Mouse (Mus musculus): ENCODE results near the gene Elp4. TPM values are rescaled to one million over a fixed set of nuclear protein-coding genes. Genes with fewer than 3 reads are reported as not detected.

The Elp4 gene
- polyA plus RNA-seq, 1 experiment from 2014 or later = 42.1 TPM

- ATAC-seq (replicated peaks) = no peak
- no peaks in the 10 kb centered on the region for H3K27me3 ChIP-seq
- no peak overlapping the region for H3K4me2 ChIP-seq (replicated peaks)
- WGBS = 92% methylated on average over 1 of the region's 1 CpGs
- no peak overlapping the region for H3K9ac ChIP-seq (replicated peaks)
- no peak overlapping the region for H3K4me3 ChIP-seq
- no peak overlapping the region for H3K27ac ChIP-seq (replicated peaks)
- peaks cover 5% of the 10 kb centered on the region; the same call in 1 of the 2 replicates for H3K36me3 ChIP-seq
- no peaks in the 10 kb centered on the region for H3K9me3 ChIP-seq
- H3K4me1 ChIP-seq = no peaks in the 10 kb centered on the region
Measured at GRCm38 (mm10) chr2:105873403-105873802, 31.0 kb downstream of the Elp4 start.

DNA sequence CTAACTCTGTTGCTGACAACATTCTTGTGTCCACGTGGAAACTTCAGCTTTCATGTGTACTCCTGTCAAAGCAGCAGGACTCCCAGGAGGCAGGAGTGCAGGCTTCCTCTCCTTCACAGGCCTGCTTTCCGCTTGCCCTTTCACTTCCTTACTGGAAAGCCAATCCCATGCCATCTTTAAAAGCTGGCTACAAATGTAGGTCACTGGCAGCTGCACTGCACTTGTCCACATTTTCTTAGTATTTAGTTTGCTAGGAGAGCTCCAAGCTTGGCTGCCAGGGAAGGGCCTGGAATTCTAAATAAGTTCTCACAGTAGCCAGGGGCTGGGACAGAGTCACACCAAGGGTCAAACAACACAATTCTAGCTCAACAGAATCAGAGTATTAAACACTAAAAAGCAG lies 49.6 kb downstream of the Elp4 start:
- Histone ChIP-seq H3K4me2 (replicated peaks) (no peak overlapping the region), H3K9me3 (no peaks in the 10 kb centered on the region), H3K4me1 (no peaks in the 10 kb centered on the region), H3K36me3 (no peaks in the 10 kb centered on the region), H3K9ac (replicated peaks) (no peak overlapping the region), H3K27ac (replicated peaks) (no peak overlapping the region), H3K4me3 (no peak overlapping the region), H3K27me3 (no peaks in the 10 kb centered on the region)
- no peak for ATAC-seq (replicated peaks)
- WGBS = 58% methylated on average over 2 of the region's 2 CpGs

DNA sequence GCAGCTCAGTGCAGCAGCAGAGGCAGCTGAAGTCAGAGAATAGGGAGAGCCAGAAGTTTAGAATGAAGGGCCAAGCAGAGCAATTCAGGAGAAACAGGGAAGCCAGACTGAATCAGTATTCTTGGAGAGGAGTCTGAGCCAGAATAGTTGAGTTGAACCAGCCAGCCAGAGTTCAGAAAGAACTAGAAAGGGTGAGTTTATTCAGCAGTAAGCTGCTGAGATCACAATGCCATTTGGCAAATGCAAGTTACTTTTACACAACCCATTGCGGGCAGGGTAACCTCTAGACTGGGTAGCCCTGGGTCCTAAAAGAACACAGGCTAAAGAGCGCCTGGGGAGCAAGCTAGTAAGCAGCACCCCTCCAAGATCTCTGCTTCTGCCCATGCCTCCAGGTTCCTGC lies 51.4 kb downstream of the Elp4 start:
- Histone ChIP-seq H3K27ac (replicated peaks) (no peak overlapping the region), H3K9ac (replicated peaks) (no peak overlapping the region), H3K4me2 (replicated peaks) (no peak overlapping the region), H3K36me3 (no peaks in the 10 kb centered on the region), H3K9me3 (no peaks in the 10 kb centered on the region), H3K27me3 (no peaks in the 10 kb centered on the region), H3K4me3 (no peak overlapping the region), H3K4me1 (no peaks in the 10 kb centered on the region)
- ATAC-seq (replicated peaks) = no peak
- 96% methylated on average over 2 of the region's 2 CpGs for WGBS

GRCm38 (mm10) chr2:105851714-105852293 lies 52.6 kb downstream of the Elp4 start:
- no peak overlapping the region for H3K27ac ChIP-seq (replicated peaks)
- no peaks in the 10 kb centered on the region for H3K9me3 ChIP-seq
- H3K9ac ChIP-seq (replicated peaks) = no peak overlapping the region
- no peak for ATAC-seq (replicated peaks)
- H3K36me3 ChIP-seq = no peaks in the 10 kb centered on the region
- no peaks in the 10 kb centered on the region for H3K27me3 ChIP-seq
- H3K4me1 ChIP-seq = no peaks in the 10 kb centered on the region
- H3K4me2 ChIP-seq (replicated peaks) = no peak overlapping the region
- no peak overlapping the region for H3K4me3 ChIP-seq

DNA sequence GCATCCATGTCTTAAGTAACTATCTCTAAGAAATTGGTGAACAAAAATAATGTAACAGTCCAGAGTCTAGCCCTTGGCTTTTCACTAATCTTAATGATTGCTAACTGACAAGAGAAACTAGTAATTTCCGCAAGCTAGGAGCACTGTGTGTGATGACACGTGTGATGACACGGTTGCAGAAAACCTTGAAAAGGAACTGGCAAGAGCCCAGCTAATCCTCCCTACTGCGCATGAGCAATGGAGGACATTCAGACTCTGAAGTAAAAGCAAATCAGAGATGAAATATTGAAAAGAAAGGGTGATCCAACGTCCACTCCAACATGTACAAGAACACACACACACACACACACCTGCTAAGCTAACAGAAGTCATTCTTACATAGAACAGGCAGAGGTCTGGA lies 61.2 kb downstream of the Elp4 start:
- H3K9ac ChIP-seq (replicated peaks) = no peak overlapping the region
- no peaks in the 10 kb centered on the region for H3K27me3 ChIP-seq
- no peaks in the 10 kb centered on the region for H3K4me1 ChIP-seq
- no peak for ATAC-seq (replicated peaks)
- no peak overlapping the region for H3K4me2 ChIP-seq (replicated peaks)
- H3K4me3 ChIP-seq = no peak overlapping the region
- H3K27ac ChIP-seq (replicated peaks) = no peak overlapping the region
- whole genome bisulfite sequencing = 84% methylated on average over 5 of the region's 5 CpGs
- no peaks in the 10 kb centered on the region for H3K9me3 ChIP-seq
- H3K36me3 ChIP-seq = no peaks in the 10 kb centered on the region

DNA sequence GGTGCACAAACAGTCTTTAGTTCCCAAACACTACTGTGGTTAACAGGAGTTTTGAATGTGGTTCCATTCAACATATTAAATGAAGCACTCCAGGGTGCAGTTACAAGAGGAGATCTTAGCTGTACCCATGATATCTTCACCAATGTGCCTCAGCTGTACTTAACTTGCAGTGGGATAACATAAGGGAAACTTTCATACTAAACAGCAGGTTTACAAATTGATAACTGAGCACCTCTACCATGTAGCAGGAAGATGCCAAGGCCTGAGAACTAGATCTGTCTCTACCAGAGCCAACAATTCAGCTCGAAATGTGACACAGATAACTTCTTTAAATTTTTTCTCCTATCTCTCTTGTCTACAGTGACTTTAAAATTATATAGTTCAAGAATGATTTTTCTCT lies 86.4 kb downstream of the Elp4 start:
- no peaks in the 10 kb centered on the region; the same call in 1 of the 2 replicates for H3K27me3 ChIP-seq
- no peaks in the 10 kb centered on the region for H3K9me3 ChIP-seq
- no peak overlapping the region for H3K4me3 ChIP-seq
- no peak overlapping the region for H3K4me2 ChIP-seq (replicated peaks)
- WGBS = 85% methylated on average over 1 of the region's 1 CpGs
- ATAC-seq (replicated peaks) = no peak
- H3K27ac ChIP-seq (replicated peaks) = no peak overlapping the region
- H3K4me1 ChIP-seq = 0 out of 2 replicates have a peak, but pooled peaks cover 2% of the 10 kb centered on the region
- H3K36me3 ChIP-seq = no peaks in the 10 kb centered on the region
- no peak overlapping the region for H3K9ac ChIP-seq (replicated peaks)

DNA sequence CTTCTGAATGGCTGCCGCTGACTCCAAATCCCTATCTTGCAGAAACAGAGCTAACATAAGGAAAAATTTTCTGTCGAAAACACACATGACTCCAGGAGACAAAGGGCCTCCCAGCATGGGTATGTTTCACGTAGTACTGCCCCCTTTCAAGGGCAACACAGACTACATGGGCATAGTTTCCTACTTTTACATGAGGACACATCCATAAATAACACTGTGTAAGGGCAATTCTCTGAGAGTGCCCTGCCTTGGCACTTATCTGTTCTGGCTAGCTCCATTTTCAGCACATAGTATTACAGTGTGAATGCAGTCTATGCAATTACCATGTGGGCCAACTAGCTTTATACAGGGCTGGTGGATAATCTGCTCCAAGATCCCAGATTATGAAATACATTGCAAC lies 89.2 kb downstream of the Elp4 start:
- ATAC-seq (replicated peaks) = no peak; the same call in 1 of the 2 replicates
- no peak overlapping the region for H3K27ac ChIP-seq (replicated peaks)
- no peak overlapping the region for H3K4me2 ChIP-seq (replicated peaks)
- H3K9ac ChIP-seq (replicated peaks) = no peak overlapping the region
- H3K27me3 ChIP-seq = no peaks in the 10 kb centered on the region; the same call in 1 of the 2 replicates
- no peaks in the 10 kb centered on the region for H3K36me3 ChIP-seq
- WGBS = 68% methylated on average over 3 of the region's 3 CpGs
- H3K9me3 ChIP-seq = no peaks in the 10 kb centered on the region
- 0 out of 2 replicates have a peak, but pooled peaks cover 2% of the 10 kb centered on the region for H3K4me1 ChIP-seq
- H3K4me3 ChIP-seq = no peak overlapping the region

GRCm38 (mm10) chr2:105813041-105813440 lies 91.3 kb downstream of the Elp4 start:
- 0 out of 2 replicates have a peak, but pooled peaks cover 2% of the 10 kb centered on the region for H3K4me1 ChIP-seq
- H3K27me3 ChIP-seq = no peaks in the 10 kb centered on the region; the same call in 1 of the 2 replicates
- no peak overlapping the region for H3K4me2 ChIP-seq (replicated peaks)
- H3K9ac ChIP-seq (replicated peaks) = no peak overlapping the region
- no peaks in the 10 kb centered on the region for H3K36me3 ChIP-seq
- no peak overlapping the region for H3K4me3 ChIP-seq
- ATAC-seq (replicated peaks) = peak; percentile 64; the same call in 1 of the 2 replicates
- 39% methylated on average over 3 of the region's 3 CpGs for WGBS
- no peak overlapping the region for H3K27ac ChIP-seq (replicated peaks)
- no peaks in the 10 kb centered on the region for H3K9me3 ChIP-seq

DNA sequence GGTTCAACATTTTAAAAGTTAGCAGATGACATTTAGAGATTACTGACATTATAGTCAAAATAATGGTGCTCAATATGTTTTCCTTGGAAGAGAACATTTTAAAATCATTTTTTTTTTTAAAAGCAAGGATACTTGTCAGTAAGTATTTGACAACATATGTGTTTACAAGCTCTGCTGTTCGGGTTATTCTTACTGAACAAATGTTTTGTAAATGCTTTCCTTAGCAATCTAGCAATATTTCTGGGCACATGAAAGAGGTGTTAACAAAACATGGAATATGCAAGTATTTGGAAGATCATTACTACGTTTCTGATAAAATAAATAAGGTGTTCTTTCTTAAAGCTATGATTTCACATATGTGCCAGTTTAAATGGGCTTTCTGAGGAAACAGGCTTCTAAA lies 94.1 kb downstream of the Elp4 start:
- Histone ChIP-seq H3K27ac (replicated peaks) (no peak overlapping the region), H3K4me2 (replicated peaks) (no peak overlapping the region), H3K36me3 (no peaks in the 10 kb centered on the region), H3K4me3 (no peak overlapping the region), H3K27me3 (no peaks in the 10 kb centered on the region), H3K9ac (replicated peaks) (no peak overlapping the region), H3K4me1 (0 out of 2 replicates have a peak, but pooled peaks cover 5% of the 10 kb centered on the region), H3K9me3 (no peaks in the 10 kb centered on the region)
- 64% methylated on average over 2 of the region's 2 CpGs for WGBS
- ATAC-seq (replicated peaks) = no peak

- H3K27ac ChIP-seq (replicated peaks) = no peak overlapping the region
- H3K4me3 ChIP-seq = no peak overlapping the region
- ATAC-seq (replicated peaks) = no peak
- H3K4me2 ChIP-seq (replicated peaks) = no peak overlapping the region
- no peaks in the 10 kb centered on the region for H3K36me3 ChIP-seq
- no peaks in the 10 kb centered on the region for H3K27me3 ChIP-seq
- H3K9ac ChIP-seq (replicated peaks) = no peak overlapping the region
- 58% methylated on average over 2 of the region's 2 CpGs for WGBS
- peaks cover 11% of the 10 kb centered on the region; the same call in 1 of the 2 replicates for H3K4me1 ChIP-seq
- H3K9me3 ChIP-seq = no peaks in the 10 kb centered on the region
Measured at GRCm38 (mm10) chr2:105806571-105806970, 97.8 kb downstream of the Elp4 start.

DNA sequence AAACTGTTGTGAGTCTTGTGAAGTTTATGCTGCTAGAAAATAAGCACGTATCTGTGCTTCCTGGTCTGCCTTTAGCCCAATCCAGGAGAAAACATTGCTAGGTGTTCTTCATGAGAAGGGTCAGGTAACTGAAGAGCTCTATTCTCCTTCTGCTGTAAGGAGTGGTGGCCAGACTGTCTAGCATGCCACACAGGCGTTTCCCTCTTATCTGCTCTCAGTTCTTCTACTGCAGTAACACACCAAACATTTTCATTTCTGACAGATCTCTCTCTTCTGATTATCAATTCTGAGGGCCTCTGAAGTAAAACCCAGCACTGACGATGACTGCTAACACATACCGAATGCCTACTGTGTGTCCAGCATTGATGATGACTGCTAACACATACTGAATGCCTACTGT lies 98.3 kb downstream of the Elp4 start:
- no peak for ATAC-seq (replicated peaks)
- WGBS = 72% methylated on average over 4 of the region's 4 CpGs
- H3K9me3 ChIP-seq = no peaks in the 10 kb centered on the region
- H3K4me2 ChIP-seq (replicated peaks) = no peak overlapping the region
- H3K9ac ChIP-seq (replicated peaks) = no peak overlapping the region
- H3K36me3 ChIP-seq = no peaks in the 10 kb centered on the region
- no peak overlapping the region for H3K27ac ChIP-seq (replicated peaks)
- H3K27me3 ChIP-seq = no peaks in the 10 kb centered on the region
- H3K4me1 ChIP-seq = peaks cover 13% of the 10 kb centered on the region; the same call in 1 of the 2 replicates
- H3K4me3 ChIP-seq = no peak overlapping the region

- H3K27me3 ChIP-seq = no peaks in the 10 kb centered on the region
- peaks cover 17% of the 10 kb centered on the region for H3K4me1 ChIP-seq
- no peak for ATAC-seq (replicated peaks)
- H3K36me3 ChIP-seq = no peaks in the 10 kb centered on the region
- H3K9ac ChIP-seq (replicated peaks) = no peak overlapping the region
- H3K9me3 ChIP-seq = no peaks in the 10 kb centered on the region
- no peak overlapping the region for H3K27ac ChIP-seq (replicated peaks)
- H3K4me3 ChIP-seq = no peak overlapping the region
- no peak overlapping the region for H3K4me2 ChIP-seq (replicated peaks)
Measured at GRCm38 (mm10) chr2:105805210-105805609, 99.2 kb downstream of the Elp4 start.

- Histone ChIP-seq H3K36me3 (no peaks in the 10 kb centered on the region), H3K4me3 (no peak overlapping the region), H3K27me3 (no peaks in the 10 kb centered on the region), H3K9me3 (no peaks in the 10 kb centered on the region), H3K4me2 (replicated peaks) (no peak overlapping the region), H3K27ac (replicated peaks) (no peak overlapping the region), H3K4me1 (peaks cover 20% of the 10 kb centered on the region), H3K9ac (replicated peaks) (no peak overlapping the region)
- 13% methylated on average over 10 of the region's 10 CpGs for WGBS
- peak; percentile 56 for ATAC-seq (replicated peaks)
Measured at GRCm38 (mm10) chr2:105804506-105804905, 99.9 kb downstream of the Elp4 start.
